Mouse (Mus musculus): ENCODE data around the gene Adamtsl5. TPM values are rescaled to one million over a fixed set of nuclear protein-coding genes. Genes with fewer than 3 reads are reported as not detected.
A peak's percentile ranks its signal among the peaks of the same experiment; 100 is the strongest.

Gene Adamtsl5
- polyA plus RNA-seq, 1 experiment from 2014 or later: 0.09 TPM

DNA sequence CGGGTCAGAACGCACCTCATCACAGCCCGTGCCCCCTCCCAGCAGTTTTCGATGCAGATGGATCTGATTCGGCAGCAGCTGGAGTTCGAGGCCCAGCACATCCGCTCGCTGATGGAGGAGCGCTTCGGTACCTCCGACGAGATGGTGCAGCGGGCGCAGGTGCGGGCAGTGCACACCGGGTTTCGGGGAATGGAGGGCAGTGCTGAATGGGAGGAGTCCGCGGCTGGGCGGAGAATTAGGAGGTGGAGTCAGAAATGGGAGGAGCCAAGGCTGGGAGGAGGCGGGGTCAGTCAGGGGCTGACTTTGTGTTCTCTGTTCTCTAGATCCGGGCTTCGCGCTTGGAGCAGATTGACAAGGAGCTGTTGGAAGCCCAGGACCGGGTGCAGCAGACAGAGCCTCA, 43.4 kb downstream of the Adamtsl5 start:
- Histone ChIP-seq H3K9ac (replicated peaks; ENCODE audit: low read depth, low read length) (0 out of 2 replicates have a peak overlapping the region, but pooled peaks have one; percentile 34), H3K4me2 (ENCODE audit: low read depth, low read length) (peak overlapping the region; percentile 29; the same call in 1 of the 2 replicates), H3K4me3 (ENCODE audit: low read depth, low read length) (0 out of 2 replicates have a peak overlapping the region, but pooled peaks have one; percentile 7), H3K36me3 (ENCODE audit: control insufficient read depth, insufficient read depth, low read length) (peaks cover 64% of the 10 kb centered on the region), H3K4me1 (ENCODE audit: control insufficient read depth, insufficient read depth, low read length) (peaks cover 25% of the 10 kb centered on the region), H3K9me3 (ENCODE audit: control insufficient read depth, low read length) (no peaks in the 10 kb centered on the region), H3K27me3 (ENCODE audit: control insufficient read depth, insufficient read depth, low read length) (no peaks in the 10 kb centered on the region), H3K27ac (ENCODE audit: low read depth, low read length) (no peak overlapping the region)
- WGBS: 16% methylated on average over 25 of the region's 25 CpGs
- no peak for ATAC-seq (ENCODE audit: low read depth)

DNA sequence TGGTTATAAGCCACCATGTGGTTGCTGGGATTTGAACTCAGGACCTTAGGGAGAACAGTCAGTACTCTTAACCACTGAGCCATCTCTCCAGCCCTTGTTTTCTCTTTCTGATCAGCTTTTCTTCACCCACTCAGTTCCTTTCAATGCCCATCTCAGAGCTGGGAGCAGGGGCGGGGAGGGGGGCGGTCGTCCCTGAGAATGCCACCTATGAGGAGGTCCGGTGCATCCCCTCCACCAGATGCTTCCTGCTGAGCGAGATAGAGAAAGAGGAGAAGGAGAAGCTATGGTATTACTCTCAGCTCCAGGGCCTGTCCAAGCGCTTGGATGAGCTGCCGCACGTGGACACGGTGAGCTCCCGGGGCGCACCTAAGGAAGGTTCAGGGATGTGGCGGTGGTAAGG, 43.8 kb downstream of the Adamtsl5 start:
- Histone ChIP-seq H3K36me3 (ENCODE audit: control insufficient read depth, insufficient read depth, low read length) (peaks cover 62% of the 10 kb centered on the region), H3K4me2 (ENCODE audit: low read depth, low read length) (peak overlapping the region; percentile 29; the same call in 1 of the 2 replicates), H3K9me3 (ENCODE audit: control insufficient read depth, low read length) (no peaks in the 10 kb centered on the region), H3K4me3 (ENCODE audit: low read depth, low read length) (0 out of 2 replicates have a peak overlapping the region, but pooled peaks have one; percentile 7), H3K27ac (ENCODE audit: low read depth, low read length) (no peak overlapping the region), H3K4me1 (ENCODE audit: control insufficient read depth, insufficient read depth, low read length) (peaks cover 25% of the 10 kb centered on the region), H3K27me3 (ENCODE audit: control insufficient read depth, insufficient read depth, low read length) (no peaks in the 10 kb centered on the region), H3K9ac (replicated peaks; ENCODE audit: low read depth, low read length) (peak overlapping the region; percentile 34; the same call in 1 of the 2 replicates)
- ATAC-seq (ENCODE audit: low read depth): no peak
- 25% methylated on average over 12 of the region's 12 CpGs for WGBS

GRCm38 (mm10) chr10:80302471-80302881, 45.7 kb downstream of the Adamtsl5 start:
- peak overlapping the region; percentile 76 for H3K4me2 ChIP-seq (ENCODE audit: low read depth, low read length)
- H3K4me3 ChIP-seq (ENCODE audit: low read depth, low read length): peak overlapping the region; percentile 70
- no peaks in the 10 kb centered on the region for H3K9me3 ChIP-seq (ENCODE audit: control insufficient read depth, low read length)
- peak overlapping the region; percentile 99 for H3K9ac ChIP-seq (replicated peaks; ENCODE audit: low read depth, low read length)
- no peak for ATAC-seq (ENCODE audit: low read depth)
- WGBS: 16% methylated on average over 9 of the region's 9 CpGs
- peak overlapping the region; percentile 99 for H3K27ac ChIP-seq (ENCODE audit: low read depth, low read length)
- no peaks in the 10 kb centered on the region for H3K27me3 ChIP-seq (ENCODE audit: control insufficient read depth, insufficient read depth, low read length)
- peaks cover 37% of the 10 kb centered on the region for H3K4me1 ChIP-seq (ENCODE audit: control insufficient read depth, insufficient read depth, low read length)
- H3K36me3 ChIP-seq (ENCODE audit: control insufficient read depth, insufficient read depth, low read length): peaks cover 42% of the 10 kb centered on the region

GRCm38 (mm10) chr10:80302082-80302355, 46.2 kb downstream of the Adamtsl5 start:
- H3K9ac ChIP-seq (replicated peaks; ENCODE audit: low read depth, low read length): peak overlapping the region; percentile 99
- 58% methylated on average over 5 of the region's 5 CpGs for WGBS
- no peak for ATAC-seq (ENCODE audit: low read depth)
- H3K27ac ChIP-seq (ENCODE audit: low read depth, low read length): peak overlapping the region; percentile 99
- peak overlapping the region; percentile 70 for H3K4me3 ChIP-seq (ENCODE audit: low read depth, low read length)
- H3K4me1 ChIP-seq (ENCODE audit: control insufficient read depth, insufficient read depth, low read length): peaks cover 40% of the 10 kb centered on the region
- no peaks in the 10 kb centered on the region for H3K27me3 ChIP-seq (ENCODE audit: control insufficient read depth, insufficient read depth, low read length)
- H3K9me3 ChIP-seq (ENCODE audit: control insufficient read depth, low read length): no peaks in the 10 kb centered on the region
- H3K36me3 ChIP-seq (ENCODE audit: control insufficient read depth, insufficient read depth, low read length): peaks cover 38% of the 10 kb centered on the region
- H3K4me2 ChIP-seq (ENCODE audit: low read depth, low read length): peak overlapping the region; percentile 76

- Histone ChIP-seq H3K4me1 (ENCODE audit: control insufficient read depth, insufficient read depth, low read length) (peaks cover 46% of the 10 kb centered on the region), H3K4me3 (ENCODE audit: low read depth, low read length) (peak overlapping the region; percentile 70), H3K4me2 (ENCODE audit: low read depth, low read length) (peak overlapping the region; percentile 76), H3K27ac (ENCODE audit: low read depth, low read length) (peak overlapping the region; percentile 99), H3K9me3 (ENCODE audit: control insufficient read depth, low read length) (no peaks in the 10 kb centered on the region), H3K27me3 (ENCODE audit: control insufficient read depth, insufficient read depth, low read length) (no peaks in the 10 kb centered on the region), H3K9ac (replicated peaks; ENCODE audit: low read depth, low read length) (peak overlapping the region; percentile 99), H3K36me3 (ENCODE audit: control insufficient read depth, insufficient read depth, low read length) (peaks cover 32% of the 10 kb centered on the region)
- WGBS: 57% methylated on average over 10 of the region's 10 CpGs
- ATAC-seq (ENCODE audit: low read depth): no peak
Measured at GRCm38 (mm10) chr10:80301256-80302081, 46.7 kb downstream of the Adamtsl5 start.

DNA sequence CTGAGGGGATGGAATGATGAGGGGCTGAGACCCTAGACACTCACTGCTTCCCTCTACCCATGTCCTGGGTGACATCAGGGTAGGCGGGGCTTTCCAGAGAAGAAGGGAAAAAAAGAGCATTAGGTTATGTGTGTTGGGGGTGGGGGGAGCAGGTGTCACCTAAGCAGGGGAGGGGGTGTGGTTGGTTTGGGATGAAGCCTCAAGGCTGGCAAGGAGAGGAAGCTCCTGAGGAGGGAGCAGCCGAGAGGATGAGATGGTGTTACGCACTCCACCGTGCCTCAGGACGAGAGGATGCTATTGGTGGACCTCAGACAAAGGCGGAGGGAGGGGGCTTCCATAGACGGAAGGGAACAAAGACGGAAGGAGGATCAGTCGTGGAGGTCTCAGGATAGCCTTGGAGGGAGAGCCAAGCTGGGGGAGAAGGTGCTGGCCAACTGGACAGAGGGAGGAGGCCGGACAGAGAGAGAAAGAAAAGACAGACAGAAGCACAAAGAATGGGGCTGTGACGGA, 47.5 kb downstream of the Adamtsl5 start:
- Histone ChIP-seq H3K27me3 (ENCODE audit: control insufficient read depth, insufficient read depth, low read length) (no peaks in the 10 kb centered on the region), H3K4me1 (ENCODE audit: control insufficient read depth, insufficient read depth, low read length) (peaks cover 48% of the 10 kb centered on the region), H3K4me2 (ENCODE audit: low read depth, low read length) (peak overlapping the region; percentile 76), H3K9me3 (ENCODE audit: control insufficient read depth, low read length) (no peaks in the 10 kb centered on the region), H3K27ac (ENCODE audit: low read depth, low read length) (peak overlapping the region; percentile 99), H3K9ac (replicated peaks; ENCODE audit: low read depth, low read length) (peak overlapping the region; percentile 99), H3K4me3 (ENCODE audit: low read depth, low read length) (peak overlapping the region; percentile 70), H3K36me3 (ENCODE audit: control insufficient read depth, insufficient read depth, low read length) (peaks cover 25% of the 10 kb centered on the region)
- ATAC-seq (ENCODE audit: low read depth): peak; percentile 81
- WGBS: 8% methylated on average over 11 of the region's 11 CpGs

DNA sequence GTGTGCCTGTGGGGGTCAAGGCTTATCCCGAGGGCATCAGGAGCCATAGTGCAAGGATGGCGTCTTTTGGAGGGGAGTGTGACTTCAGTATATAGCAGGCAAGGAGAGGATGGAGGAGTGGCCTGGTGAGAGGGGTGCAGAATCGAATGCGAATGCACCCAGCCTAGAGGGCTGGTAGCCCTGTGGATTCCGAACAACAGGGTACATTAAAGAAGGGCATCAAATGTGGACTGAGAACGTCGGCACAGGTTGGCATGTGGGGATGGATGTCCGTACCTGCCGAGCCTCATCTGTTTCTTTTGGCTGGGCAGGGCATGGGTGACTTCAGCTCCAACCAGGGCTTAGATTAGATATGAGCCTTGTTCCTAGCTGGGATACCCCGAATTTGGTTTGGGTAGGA, 48.4 kb downstream of the Adamtsl5 start:
- no peak for ATAC-seq (ENCODE audit: low read depth)
- Histone ChIP-seq H3K9me3 (ENCODE audit: control insufficient read depth, low read length) (no peaks in the 10 kb centered on the region), H3K36me3 (ENCODE audit: control insufficient read depth, insufficient read depth, low read length) (peaks cover 16% of the 10 kb centered on the region), H3K27ac (ENCODE audit: low read depth, low read length) (peak overlapping the region; percentile 99), H3K4me2 (ENCODE audit: low read depth, low read length) (peak overlapping the region; percentile 76), H3K27me3 (ENCODE audit: control insufficient read depth, insufficient read depth, low read length) (no peaks in the 10 kb centered on the region), H3K4me1 (ENCODE audit: control insufficient read depth, insufficient read depth, low read length) (peaks cover 50% of the 10 kb centered on the region), H3K9ac (replicated peaks; ENCODE audit: low read depth, low read length) (peak overlapping the region; percentile 99), H3K4me3 (ENCODE audit: low read depth, low read length) (peak overlapping the region; percentile 70)
- WGBS: 27% methylated on average over 10 of the region's 10 CpGs

DNA sequence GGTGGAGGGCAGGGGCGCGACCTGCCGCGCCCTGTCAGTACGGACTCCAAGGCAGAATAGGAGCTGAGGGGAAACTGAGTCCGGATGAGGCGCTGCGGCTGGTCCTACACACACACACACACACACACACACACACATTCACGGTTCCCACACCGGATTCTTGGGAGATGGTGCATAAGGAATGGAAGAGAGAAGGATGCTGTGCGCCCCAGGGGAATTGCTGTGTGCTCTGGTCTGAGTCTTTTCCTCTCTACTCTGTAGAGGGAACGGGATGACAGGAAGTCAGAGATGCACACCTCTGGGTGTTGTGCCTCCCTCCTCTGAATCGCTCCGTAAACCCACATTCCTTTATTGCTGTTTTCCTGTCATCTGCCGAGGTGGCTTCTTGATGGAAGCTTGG, 48.9 kb downstream of the Adamtsl5 start:
- Histone ChIP-seq H3K4me2 (ENCODE audit: low read depth, low read length) (peak overlapping the region; percentile 76), H3K27ac (ENCODE audit: low read depth, low read length) (peak overlapping the region; percentile 99), H3K36me3 (ENCODE audit: control insufficient read depth, insufficient read depth, low read length) (peaks cover 15% of the 10 kb centered on the region), H3K9me3 (ENCODE audit: control insufficient read depth, low read length) (no peaks in the 10 kb centered on the region), H3K4me3 (ENCODE audit: low read depth, low read length) (peak overlapping the region; percentile 70), H3K4me1 (ENCODE audit: control insufficient read depth, insufficient read depth, low read length) (peaks cover 46% of the 10 kb centered on the region), H3K9ac (replicated peaks; ENCODE audit: low read depth, low read length) (peak overlapping the region; percentile 99), H3K27me3 (ENCODE audit: control insufficient read depth, insufficient read depth, low read length) (no peaks in the 10 kb centered on the region)
- WGBS: 3% methylated on average over 15 of the region's 15 CpGs
- ATAC-seq (ENCODE audit: low read depth): no peak

Data from neural tube, embryonic 14.5 days (tissue).